Mouse (Mus musculus): ENCODE results near the gene Gm12695.

DNA sequence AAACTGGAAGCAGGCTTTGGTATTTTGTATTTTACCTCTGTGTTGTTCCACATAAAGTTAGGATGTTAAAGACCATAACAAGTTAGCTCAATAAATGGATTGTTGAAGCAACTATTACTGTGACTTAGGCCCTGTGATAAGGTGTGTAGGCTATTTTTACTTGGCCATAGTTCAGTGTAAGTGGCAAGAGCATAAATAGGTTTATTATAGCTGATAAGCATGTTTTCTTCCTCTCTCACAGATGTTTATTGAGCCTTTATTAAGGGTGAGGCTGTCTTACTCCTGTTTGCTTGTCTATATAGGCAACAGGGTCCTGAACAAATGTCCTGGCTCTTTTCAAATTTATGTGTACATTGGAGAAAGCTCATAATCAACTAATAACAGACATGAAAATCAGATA lies 104.0 kb downstream of the Gm12695 start:
- TF ChIP-seq POLR2A (IDR thresholded peaks at IDR 0.05; ENCODE audit: insufficient read depth, low read depth, low read length) (no peak), CTCF (IDR thresholded peaks at IDR 0.05; ENCODE audit: insufficient read depth, low read depth, low read length) (no peak)
